ENCODE assay signal across 15 mouse cellular contexts in genomic region chr6:113864812-113865211, GRCm38 (mm10).
"Had no signal": no experiment of that assay in that cellular context is flagged by ENCODE, and none has a peak within 500 bp of the region (broad histone marks: within the 10 kb centered on the region; RNA-seq: fewer than 3 reads in every experiment).

No protein-coding gene starts in this region.

- H3K27ac ChIP-seq: intestine, embryonic 15.5 days; kidney, embryonic 15.5 days; liver, embryonic 14.5 days; neural tube, embryonic 13.5 days had no signal

- ATAC-seq: intestine, embryonic 15.5 days; lung, postnatal 0 days had no signal

- DNase-seq: kidney, adult 11 months; kidney, adult 8-10 months; kidney, postnatal 10 days; kidney, postnatal 36 days; liver, postnatal 0 days; lung, embryonic 14.5 days; lung, postnatal 4 days; midbrain, embryonic 14.5 days; thymus, adult 18-20 months; thymus, postnatal 36 days had no signal

- H3K4me3 ChIP-seq: intestine, embryonic 15.5 days; kidney, embryonic 15.5 days; neural tube, embryonic 13.5 days had no signal
